Mouse (Mus musculus): ENCODE results near the gene Cilp. TPM values are rescaled to one million over a fixed set of nuclear protein-coding genes. Genes with fewer than 3 reads are reported as not detected.
"Not testable (repeated sequence)": the region's sequence is repeated elsewhere in the genome, so short reads cannot be mapped to it uniquely, and the experiment has no call there.

Gene Cilp
- polyA plus RNA-seq, 1 experiment from 2014 or later, result 0.15 TPM

- no peak overlapping the region for H3K4me3 ChIP-seq
- WGBS, result 75% methylated on average over 9 of the region's 9 CpGs
- no peak for DNase-seq (ENCODE audit: low spot score)
These were observed 7.6 kb upstream of the Cilp start for GRCm38 (mm10) chr9:65257218-65257910.

GRCm38 (mm10) chr9:65259366-65259765 lies 5.6 kb upstream of the Cilp start:
- no peaks in the 10 kb centered on the region for H3K36me3 ChIP-seq (replicated peaks)
- no peak overlapping the region for H3K4me3 ChIP-seq
- 0 out of 2 replicates have a peak, but pooled peaks cover 6% of the 10 kb centered on the region for H3K4me1 ChIP-seq
- DNase-seq (ENCODE audit: low spot score), result no peak
- H3K27me3 ChIP-seq (replicated peaks; ENCODE audit: low read depth, poor library complexity, severe bottlenecking), result no peaks in the 10 kb centered on the region
- 79% methylated on average over 7 of the region's 7 CpGs for WGBS
- H3K27ac ChIP-seq (replicated peaks), result no peak overlapping the region
- no peaks in the 10 kb centered on the region for H3K9me3 ChIP-seq

More at GRCm38 (mm10) chr9:65257218-65257910, 7.6 kb upstream of the Cilp start:
- Histone ChIP-seq H3K4me1 (0 out of 2 replicates have a peak, but pooled peaks cover 6% of the 10 kb centered on the region), H3K27ac (replicated peaks) (no peak overlapping the region), H3K27me3 (replicated peaks; ENCODE audit: low read depth, poor library complexity, severe bottlenecking) (no peaks in the 10 kb centered on the region), H3K9me3 (no peaks in the 10 kb centered on the region), H3K36me3 (replicated peaks) (no peaks in the 10 kb centered on the region)

GRCm38 (mm10) chr9:65261591-65262230 lies 3.3 kb upstream of the Cilp start:
- Histone ChIP-seq H3K4me1 (no peaks in the 10 kb centered on the region; the same call in 1 of the 2 replicates), H3K9me3 (no peaks in the 10 kb centered on the region), H3K27me3 (replicated peaks; ENCODE audit: low read depth, poor library complexity, severe bottlenecking) (no peaks in the 10 kb centered on the region), H3K36me3 (replicated peaks) (no peaks in the 10 kb centered on the region), H3K27ac (replicated peaks) (no peak overlapping the region), H3K4me3 (no peak overlapping the region)
- no peak for DNase-seq (ENCODE audit: low spot score)
- WGBS, result 87% methylated on average over 2 of the region's 2 CpGs

- H3K4me1 ChIP-seq, result peaks cover 4% of the 10 kb centered on the region
- no peaks in the 10 kb centered on the region for H3K27me3 ChIP-seq (replicated peaks; ENCODE audit: low read depth, poor library complexity, severe bottlenecking)
- H3K36me3 ChIP-seq (replicated peaks), result no peaks in the 10 kb centered on the region
- WGBS, result 91% methylated on average over 3 of the region's 3 CpGs
- DNase-seq (ENCODE audit: low spot score), result no peak
- H3K27ac ChIP-seq (replicated peaks), result no peak overlapping the region
- no peaks in the 10 kb centered on the region for H3K9me3 ChIP-seq
- no peak overlapping the region for H3K4me3 ChIP-seq
These were observed 2.3 kb upstream of the Cilp start for GRCm38 (mm10) chr9:65262641-65263120.

GRCm38 (mm10) chr9:65267742-65268515 lies 2.9 kb downstream of the Cilp start:
- Histone ChIP-seq H3K4me1 (peaks cover 11% of the 10 kb centered on the region), H3K27ac (replicated peaks) (peak overlapping the region; percentile 80), H3K9me3 (no peaks in the 10 kb centered on the region), H3K36me3 (replicated peaks) (no peaks in the 10 kb centered on the region), H3K4me3 (no peak overlapping the region), H3K27me3 (replicated peaks; ENCODE audit: low read depth, poor library complexity, severe bottlenecking) (peaks cover 8% of the 10 kb centered on the region; the same call in 1 of the 2 replicates)
- peak; percentile 44 for DNase-seq (ENCODE audit: low spot score)
- WGBS, result 33% methylated on average over 7 of the region's 7 CpGs

GRCm38 (mm10) chr9:65273048-65273809 lies 8.2 kb downstream of the Cilp start:
- Histone ChIP-seq H3K4me3 (no peak overlapping the region), H3K36me3 (replicated peaks) (no peaks in the 10 kb centered on the region), H3K4me1 (peaks cover 3% of the 10 kb centered on the region; the same call in 1 of the 2 replicates), H3K9me3 (no peaks in the 10 kb centered on the region), H3K27ac (replicated peaks) (no peak overlapping the region; the same call in 1 of the 2 replicates), H3K27me3 (replicated peaks; ENCODE audit: low read depth, poor library complexity, severe bottlenecking) (peaks cover 8% of the 10 kb centered on the region; the same call in 1 of the 2 replicates)
- WGBS, result 88% methylated on average over 13 of the region's 13 CpGs
- no peak for DNase-seq (ENCODE audit: low spot score)

- Histone ChIP-seq H3K27me3 (replicated peaks; ENCODE audit: low read depth, poor library complexity, severe bottlenecking) (peaks cover 8% of the 10 kb centered on the region; the same call in 1 of the 2 replicates), H3K4me1 (0 out of 2 replicates have a peak, but pooled peaks cover 3% of the 10 kb centered on the region), H3K27ac (replicated peaks) (no peak overlapping the region), H3K36me3 (replicated peaks) (no peaks in the 10 kb centered on the region), H3K9me3 (no peaks in the 10 kb centered on the region), H3K4me3 (no peak overlapping the region)
- WGBS, result 85% methylated on average over 4 of the region's 4 CpGs
- no peak for DNase-seq (ENCODE audit: low spot score)
These were observed 8.9 kb downstream of the Cilp start for GRCm38 (mm10) chr9:65273873-65274272.

- H3K27ac ChIP-seq (replicated peaks); H3K9me3 ChIP-seq; DNase-seq (ENCODE audit: low spot score); H3K36me3 ChIP-seq (replicated peaks); H3K27me3 ChIP-seq (replicated peaks; ENCODE audit: low read depth, poor library complexity, severe bottlenecking); H3K4me3 ChIP-seq; H3K4me1 ChIP-seq: not testable (repeated sequence)
- 77% methylated on average over 3 of the region's 3 CpGs for WGBS
These were observed 9.9 kb downstream of the Cilp start for GRCm38 (mm10) chr9:65274851-65275250.

- DNase-seq (ENCODE audit: low spot score), result no peak
- Histone ChIP-seq H3K36me3 (replicated peaks) (no peaks in the 10 kb centered on the region), H3K9me3 (no peaks in the 10 kb centered on the region), H3K4me3 (no peak overlapping the region), H3K27ac (replicated peaks) (no peak overlapping the region), H3K27me3 (replicated peaks; ENCODE audit: low read depth, poor library complexity, severe bottlenecking) (no peaks in the 10 kb centered on the region), H3K4me1 (0 out of 2 replicates have a peak, but pooled peaks cover 3% of the 10 kb centered on the region)
- 87% methylated on average over 4 of the region's 4 CpGs for WGBS
These were observed 11.0 kb downstream of the Cilp start for GRCm38 (mm10) chr9:65275810-65276530.

- no peaks in the 10 kb centered on the region for H3K36me3 ChIP-seq (replicated peaks)
- WGBS, result 79% methylated on average over 5 of the region's 5 CpGs
- no peak overlapping the region for H3K27ac ChIP-seq (replicated peaks)
These were observed 16.7 kb downstream of the Cilp start for GRCm38 (mm10) chr9:65281536-65282151.

GRCm38 (mm10) chr9:65283301-65283700 lies 18.3 kb downstream of the Cilp start:
- H3K4me1 ChIP-seq, result no peaks in the 10 kb centered on the region
- WGBS, result 3% methylated on average over 3 of the region's 3 CpGs
- H3K36me3 ChIP-seq (replicated peaks), result no peaks in the 10 kb centered on the region
- DNase-seq (ENCODE audit: low spot score), result peak; percentile 14
- H3K27ac ChIP-seq (replicated peaks), result no peak overlapping the region
- H3K9me3 ChIP-seq, result no peaks in the 10 kb centered on the region
- H3K27me3 ChIP-seq (replicated peaks; ENCODE audit: low read depth, poor library complexity, severe bottlenecking), result no peaks in the 10 kb centered on the region
- H3K4me3 ChIP-seq, result no peak overlapping the region

More at GRCm38 (mm10) chr9:65281536-65282151, 16.7 kb downstream of the Cilp start:
- no peaks in the 10 kb centered on the region for H3K9me3 ChIP-seq
- no peaks in the 10 kb centered on the region for H3K27me3 ChIP-seq (replicated peaks; ENCODE audit: low read depth, poor library complexity, severe bottlenecking)
- no peak overlapping the region for H3K4me3 ChIP-seq
- no peaks in the 10 kb centered on the region for H3K4me1 ChIP-seq
- DNase-seq (ENCODE audit: low spot score), result no peak
